Mouse (Mus musculus) midbrain, postnatal 0 days (tissue): ENCODE results near the gene Rsph14. TPM values are rescaled to one million over a fixed set of nuclear protein-coding genes. Genes with fewer than 3 reads are reported as not detected.
A peak's percentile ranks its signal among the peaks of the same experiment; 100 is the strongest.

Experiments
- ATAC-seq: fragments of 200-750 bp; cut with Nextera tagmentation; 2 replicates; pipeline ENCODE4 v1.8.0; 2017; ENCODE audit warnings: moderate number of reproducible peaks, mild to moderate bottlenecking, moderate TSS enrichment, moderate library complexity; ENCODE audit not compliant: low FRiP score
- DNase-seq: peaks from one replicate; pipeline ENCODE4 v3.0.0-alpha.2; 2015; ENCODE audit warnings: low spot score
- H3K27ac ChIP-seq: fragments of 300-500 bp; sonication (generic); 2 replicates; pipeline ENCODE4 v1.5.1; 2014; ENCODE audit warnings: low read depth, mild to moderate bottlenecking, low read length, mixed read lengths
- H3K27me3 ChIP-seq: fragments of 300-500 bp; sonication (generic); 2 replicates; pipeline ENCODE4 v1.6.1; 2014; ENCODE audit warnings: low read length, control low read depth, mixed read lengths; ENCODE audit not compliant: insufficient read depth
- H3K36me3 ChIP-seq: fragments of 300-500 bp; sonication (generic); 2 replicates; pipeline ENCODE4 v1.6.1; 2014; ENCODE audit warnings: low read length, control low read depth, mixed read lengths; ENCODE audit not compliant: insufficient read depth
- H3K4me1 ChIP-seq: fragments of 300-500 bp; sonication (generic); 2 replicates; pipeline ENCODE4 v1.6.1; 2014; ENCODE audit warnings: mild to moderate bottlenecking, control low read depth, antibody characterized with exemption, low read length, mixed read lengths; ENCODE audit not compliant: insufficient read depth
- H3K4me2 ChIP-seq: fragments of 300-500 bp; sonication (generic); 2 replicates; pipeline ENCODE4 v1.6.1; 2014; ENCODE audit warnings: low read depth, mild to moderate bottlenecking, low read length, mixed read lengths; ENCODE audit not compliant: poor library complexity, severe bottlenecking
- H3K4me3 ChIP-seq: fragments of 300-500 bp; sonication (generic); 2 replicates; pipeline ENCODE4 v1.5.1; 2014; ENCODE audit warnings: low read depth, mild to moderate bottlenecking, low read length, moderate library complexity
- H3K9ac ChIP-seq: fragments of 300-500 bp; sonication (generic); replicated peaks from 2 replicates; pipeline ENCODE4 v1.6.1; 2014; ENCODE audit warnings: mild to moderate bottlenecking, low read length, moderate library complexity, mixed read lengths; ENCODE audit not compliant: poor library complexity, severe bottlenecking
- H3K9me3 ChIP-seq: fragments of 300-500 bp; sonication (generic); 2 replicates; pipeline ENCODE4 v1.6.1; 2016; ENCODE audit warnings: low read length, control low read depth
- CTCF ChIP-seq: IDR thresholded peaks from 2 replicates; pipeline ENCODE4 v1.5.1; 2016; ENCODE audit warnings: antibody characterized with exemption, mild to moderate bottlenecking
- WGBS: fragments of 180-500 bp; shearing (Covaris S2); extraction: QIAGEN DNeasy Blood & Tissue Kit; methylation state at CpG from one replicate; pipeline ENCODE4 v1.1.7; 2014; 5-methylcytosine and 5-hydroxymethylcytosine counted together
- polyA plus RNA-seq: library from polyadenylated mRNA; unstranded; fragments of >200 nt; fragmentation: Nextera tagmentation; extraction: Ambion mirVana; gene quantifications from 2 replicates; pipeline ENCODE4 v1.2.1, GENCODE M21; 2015
- total RNA-seq: library from RNA; depleted of rRNA; stranded (reverse); fragments of >200 nt; gene quantifications from 2 replicates; pipeline ENCODE4 v1.2.3, GENCODE M21; 2014

The Rsph14 gene
- total and polyA plus RNA-seq, 2 experiments from 2014 or later, result 0.27 to 1.2 TPM

DNA sequence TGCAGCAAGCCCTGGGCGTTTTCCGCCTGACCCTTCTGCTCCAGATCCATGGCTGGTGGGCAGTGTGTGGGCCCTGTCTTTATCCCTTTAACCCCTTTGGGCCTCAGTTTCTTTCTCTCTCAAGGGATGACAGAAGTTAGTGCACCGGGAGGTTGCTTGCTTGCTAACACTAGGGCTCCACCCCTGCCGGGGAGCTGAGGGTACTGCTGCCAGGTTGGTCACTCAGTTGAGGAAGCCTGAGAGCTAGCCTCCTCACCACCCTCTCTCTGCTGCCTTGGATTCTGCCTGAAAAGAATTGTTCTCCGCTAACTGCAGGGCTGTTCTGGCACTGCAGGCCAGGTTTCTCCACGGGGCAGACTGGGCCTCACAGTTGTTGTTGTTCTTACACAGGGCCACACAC lies 59.4 kb downstream of the Rsph14 start:
- ATAC-seq, result no peak
- Histone ChIP-seq H3K9me3 (no peaks in the 10 kb centered on the region), H3K36me3 (peaks cover 9% of the 10 kb centered on the region), H3K4me2 (no peak overlapping the region), H3K27me3 (no peaks in the 10 kb centered on the region), H3K9ac (no peak overlapping the region), H3K27ac (no peak overlapping the region), H3K4me1 (peaks cover 8% of the 10 kb centered on the region; the same call in 1 of the 2 replicates), H3K4me3 (no peak overlapping the region)
- WGBS, result 64% methylated on average over 6 of the region's 6 CpGs
- peak; percentile 5; the same call in 1 of the 2 replicates for TF ChIP-seq CTCF
- no peak for DNase-seq

DNA sequence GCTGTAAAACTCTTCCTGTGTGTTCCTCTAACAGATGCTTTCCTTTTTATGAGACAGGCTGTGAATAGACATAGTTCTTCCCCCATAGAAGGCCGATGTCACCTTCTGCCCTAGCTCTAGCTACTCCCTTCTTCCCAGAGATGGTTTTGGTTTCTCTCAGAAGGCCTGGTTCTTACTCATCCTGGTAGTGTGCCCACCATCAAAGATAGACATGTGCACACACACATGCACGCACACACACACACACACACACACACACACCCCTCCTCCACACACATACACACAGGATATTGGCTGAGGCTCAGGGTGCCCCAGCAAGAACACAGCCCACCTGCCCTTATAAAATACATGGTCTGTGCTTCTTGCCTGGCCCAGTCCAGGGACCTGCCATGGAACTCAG lies 63.1 kb downstream of the Rsph14 start:
- ATAC-seq, result no peak
- H3K4me2 ChIP-seq, result no peak overlapping the region
- H3K4me1 ChIP-seq, result peaks cover 8% of the 10 kb centered on the region; the same call in 1 of the 2 replicates
- H3K36me3 ChIP-seq, result peaks cover 7% of the 10 kb centered on the region
- H3K27me3 ChIP-seq, result no peaks in the 10 kb centered on the region
- no peak for DNase-seq
- 93% methylated on average over 2 of the region's 2 CpGs for WGBS
- H3K4me3 ChIP-seq, result no peak overlapping the region
- H3K9me3 ChIP-seq, result no peaks in the 10 kb centered on the region
- H3K27ac ChIP-seq, result no peak overlapping the region
- no peak overlapping the region for H3K9ac ChIP-seq
- TF ChIP-seq CTCF, result no peak

DNA sequence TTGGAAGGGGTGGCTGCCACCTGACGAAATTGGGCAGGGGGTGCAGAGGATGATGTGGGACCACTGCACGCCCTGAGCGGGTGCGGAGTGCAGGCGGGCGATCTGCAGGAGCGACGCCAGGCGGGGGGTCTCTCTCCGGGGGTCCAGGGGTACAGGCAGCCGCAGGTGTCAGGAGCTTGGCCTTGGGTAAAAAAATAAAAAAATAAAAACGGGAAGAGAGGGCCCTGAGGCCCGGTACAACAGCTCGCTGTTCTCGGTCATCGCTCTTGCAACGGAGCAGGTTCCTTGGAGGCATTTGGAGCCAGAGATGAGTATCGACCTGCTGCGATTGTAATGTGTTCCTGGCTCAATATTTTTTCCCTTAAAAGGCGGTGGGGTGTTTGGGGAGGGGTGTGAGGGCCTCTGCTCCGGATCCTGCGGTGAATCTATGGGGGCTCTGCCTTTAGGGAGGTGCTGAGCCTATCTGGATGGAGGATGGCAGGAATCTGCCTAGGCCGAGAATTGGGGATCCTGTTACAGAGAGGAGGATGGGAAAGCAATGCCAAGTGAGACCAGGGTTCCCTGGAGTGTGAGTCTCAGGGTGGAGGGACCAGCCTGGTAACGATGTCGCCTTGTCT lies 64.6 kb downstream of the Rsph14 start:
- DNase-seq, result peak; percentile 21

GRCm38 (mm10) chr10:74966850-74967451 lies 65.4 kb downstream of the Rsph14 start, which contains the start of gene Gnaz:
Gene Gnaz (plus strand): TSS chr10:74967177.
- peak within 1 kb of the TSS; percentile 72 for H3K4me3 ChIP-seq
- H3K36me3 ChIP-seq, result peaks cover 3% of the 10 kb centered on the region; the same call in 1 of the 2 replicates
- peak within 1 kb of the TSS; percentile 78 for H3K27ac ChIP-seq
- ATAC-seq (peak; percentile 96), DNase-seq (peak; percentile 99)
- H3K4me2 ChIP-seq, result peak within 1 kb of the TSS; percentile 86
- no peaks in the 10 kb centered on the region for H3K27me3 ChIP-seq
- H3K4me1 ChIP-seq, result peaks cover 8% of the 10 kb centered on the region; the same call in 1 of the 2 replicates
- H3K9ac ChIP-seq, result peak within 1 kb of the TSS; percentile 81
- H3K9me3 ChIP-seq, result no peaks in the 10 kb centered on the region
- WGBS, result under 1% methylated on average over 50 of the region's 83 CpGs
- peak; percentile 60 for TF ChIP-seq CTCF

More for the DNA sequence above, 64.6 kb downstream of the Rsph14 start:
- Histone ChIP-seq H3K27me3 (no peaks in the 10 kb centered on the region), H3K9me3 (no peaks in the 10 kb centered on the region), H3K36me3 (peaks cover 5% of the 10 kb centered on the region), H3K4me2 (peak overlapping the region; percentile 86), H3K4me3 (peak overlapping the region; percentile 72), H3K9ac (peak overlapping the region; percentile 81), H3K4me1 (peaks cover 8% of the 10 kb centered on the region; the same call in 1 of the 2 replicates), H3K27ac (peak overlapping the region; percentile 78)
- TF ChIP-seq CTCF, result no peak
- 2% methylated on average over 25 of the region's 25 CpGs for WGBS
- ATAC-seq, result no peak

- H3K4me3 ChIP-seq, result no peak overlapping the region
- TF ChIP-seq CTCF, result no peak
- DNase-seq (no peak), ATAC-seq (no peak)
- no peaks in the 10 kb centered on the region for H3K36me3 ChIP-seq
- H3K4me2 ChIP-seq, result no peak overlapping the region
- H3K4me1 ChIP-seq, result peaks cover 5% of the 10 kb centered on the region; the same call in 1 of the 2 replicates
- no peaks in the 10 kb centered on the region for H3K9me3 ChIP-seq
- H3K27me3 ChIP-seq, result no peaks in the 10 kb centered on the region
- H3K27ac ChIP-seq, result no peak overlapping the region
- no peak overlapping the region for H3K9ac ChIP-seq
- WGBS, result 81% methylated on average over 1 of the region's 1 CpGs
Observed at GRCm38 (mm10) chr10:74964380-74964779, 68.0 kb downstream of the Rsph14 start.

- Histone ChIP-seq H3K9ac (no peak overlapping the region), H3K27ac (no peak overlapping the region), H3K9me3 (no peaks in the 10 kb centered on the region), H3K4me3 (no peak overlapping the region), H3K4me1 (no peaks in the 10 kb centered on the region), H3K27me3 (no peaks in the 10 kb centered on the region), H3K4me2 (no peak overlapping the region), H3K36me3 (no peaks in the 10 kb centered on the region)
- no peak for DNase-seq
- no peak for TF ChIP-seq CTCF
- WGBS, result 43% methylated on average over 9 of the region's 9 CpGs
- no peak for ATAC-seq
Observed at GRCm38 (mm10) chr10:74952830-74953443, 79.4 kb downstream of the Rsph14 start.
